Mouse (Mus musculus) midbrain, embryonic 12.5 days (tissue): ENCODE measurements around the gene Ddx56. TPM values are rescaled to one million over a fixed set of nuclear protein-coding genes. Genes with fewer than 3 reads are reported as not detected.

ENCODE experiments used
- ATAC-seq: fragments of 200-750 bp; cut with Nextera tagmentation; 2 replicates; pipeline ENCODE4 v1.8.0; 2017; ENCODE audit warnings: low read depth, moderate TSS enrichment, moderate library complexity; ENCODE audit not compliant: low FRiP score
- H3K27ac ChIP-seq: fragments of 300-500 bp; sonication (generic); replicated peaks from 2 replicates; pipeline ENCODE4 v1.5.1; 2016; ENCODE audit warnings: mild to moderate bottlenecking
- H3K27me3 ChIP-seq: fragments of 300-500 bp; sonication (generic); 2 replicates; pipeline ENCODE4 v1.6.1; 2016; ENCODE audit warnings: mild to moderate bottlenecking
- H3K36me3 ChIP-seq: fragments of 300-500 bp; sonication (generic); 2 replicates; pipeline ENCODE4 v1.6.1; 2016
- H3K4me1 ChIP-seq: fragments of 300-500 bp; sonication (generic); 2 replicates; pipeline ENCODE4 v1.6.1; 2016
- H3K4me2 ChIP-seq: fragments of 300-500 bp; sonication (generic); replicated peaks from 2 replicates; pipeline ENCODE4 v1.6.1; 2016; ENCODE audit warnings: mild to moderate bottlenecking, moderate library complexity
- H3K4me3 ChIP-seq: fragments of 300-500 bp; sonication (generic); 2 replicates; pipeline ENCODE4 v1.5.1; 2016; ENCODE audit warnings: mild to moderate bottlenecking
- H3K9ac ChIP-seq: fragments of 300-500 bp; sonication (generic); replicated peaks from 2 replicates; pipeline ENCODE4 v1.6.1; 2016; ENCODE audit warnings: mild to moderate bottlenecking, moderate library complexity
- H3K9me3 ChIP-seq: fragments of 300-500 bp; sonication (generic); 2 replicates; pipeline ENCODE4 v1.6.1; 2016; ENCODE audit warnings: mild to moderate bottlenecking
- WGBS: fragments of 180-500 bp; shearing (Covaris S2); methylation state at CpG from one replicate; pipeline ENCODE4 v1.1.7; 2016; 5-methylcytosine and 5-hydroxymethylcytosine counted together
- polyA plus RNA-seq: library from polyadenylated mRNA; unstranded; fragments of >200 nt; fragmentation: Nextera tagmentation; extraction: Ambion mirVana; gene quantifications from 2 replicates; pipeline ENCODE4 v1.2.1, GENCODE M21; 2016

The Ddx56 gene
- polyA plus RNA-seq, 1 experiment from 2014 or later, result 93.7 TPM

- WGBS, result 74% methylated on average over 3 of the region's 3 CpGs
- H3K36me3 ChIP-seq, result no peaks in the 10 kb centered on the region
- no peak for ATAC-seq
- no peak overlapping the region for H3K27ac ChIP-seq
- no peak overlapping the region for H3K4me2 ChIP-seq
- H3K4me3 ChIP-seq, result no peak overlapping the region
- no peaks in the 10 kb centered on the region for H3K4me1 ChIP-seq
- no peaks in the 10 kb centered on the region for H3K27me3 ChIP-seq
- H3K9ac ChIP-seq, result no peak overlapping the region
- H3K9me3 ChIP-seq, result no peaks in the 10 kb centered on the region
These were observed 50.7 kb downstream of the Ddx56 start for GRCm38 (mm10) chr11:6216834-6217233.

Other genes with a start within 250 kb of the Ddx56 start
- 11.1 and 13.0 TPM in 2 replicates for gene Camk2b, start 201.4 kb downstream of the Ddx56 start, polyA plus RNA-seq
- gene A730071L15Rik, start 67.7 kb downstream of the Ddx56 start, polyA plus RNA-seq, result 0.38 and 0.41 TPM in 2 replicates
- 55.0 and 55.9 TPM in 2 replicates for gene Nudcd3, start 67.4 kb downstream of the Ddx56 start, polyA plus RNA-seq
- gene Npc1l1, start 37.6 kb downstream of the Ddx56 start, polyA plus RNA-seq, result not detected in 2 replicates
- gene Tmed4, start 7.1 kb upstream of the Ddx56 start, polyA plus RNA-seq, result 150 and 153 TPM in 2 replicates
- 92.4 and 98.3 TPM in 2 replicates for gene Ogdh, start 23.9 kb upstream of the Ddx56 start, polyA plus RNA-seq
- gene Zmiz2, start 121.3 kb upstream of the Ddx56 start, polyA plus RNA-seq, result 22.6 and 25.2 TPM in 2 replicates
- gene Ppia, start 147.7 kb upstream of the Ddx56 start, polyA plus RNA-seq, result 4,523 and 4,594 TPM in 2 replicates
- gene H2afv, start 176.7 kb upstream of the Ddx56 start, polyA plus RNA-seq, result 831 and 843 TPM in 2 replicates
- 16.8 and 17.0 TPM in 2 replicates for gene Purb, start 208.1 kb upstream of the Ddx56 start, polyA plus RNA-seq